ENCODE assay signal across 17 mouse cellular contexts in the genomic region with DNA sequence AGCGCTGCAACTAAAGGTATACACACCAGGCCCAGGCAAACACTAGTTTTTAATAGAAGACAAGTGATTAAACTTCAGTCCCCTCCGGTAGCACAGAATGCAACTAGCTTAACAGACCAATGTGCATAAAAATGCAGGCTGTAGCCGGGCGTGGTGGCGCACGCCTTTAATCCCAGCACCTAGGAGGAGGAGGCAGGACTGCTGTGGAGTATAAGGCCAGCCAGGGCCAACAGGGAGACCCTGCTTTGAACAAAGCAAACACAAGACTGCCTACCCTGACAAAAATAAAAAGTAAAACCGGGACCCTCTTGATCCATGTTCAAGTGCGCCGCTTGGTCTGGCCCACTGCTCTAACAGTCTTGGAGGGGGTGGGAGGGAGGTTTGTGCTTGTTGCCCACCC. TPM values are rescaled to one million over a fixed set of nuclear protein-coding genes. Genes with fewer than 3 reads are reported as not detected.
"Had no signal": no experiment of that assay in that cellular context is flagged by ENCODE, and none has a peak within 500 bp of the region (broad histone marks: within the 10 kb centered on the region; RNA-seq: fewer than 3 reads in every experiment).

No protein-coding gene starts in this region.

- H3K9ac ChIP-seq: liver, embryonic 14.5 days; midbrain, embryonic 12.5 days; neural tube, embryonic 13.5 days; neural tube, embryonic 15.5 days had no signal

- H3K4me3 ChIP-seq: midbrain, embryonic 10.5 days; midbrain, embryonic 12.5 days; myocyte; neural tube, embryonic 13.5 days; neural tube, embryonic 15.5 days had no signal

- H3K4me2 ChIP-seq: midbrain, embryonic 12.5 days; neural tube, embryonic 13.5 days; neural tube, embryonic 15.5 days had no signal

- H3K27ac ChIP-seq: liver, embryonic 14.5 days; midbrain, embryonic 10.5 days; midbrain, embryonic 12.5 days; neural tube, embryonic 13.5 days; neural tube, embryonic 15.5 days had no signal

- ATAC-seq: midbrain, embryonic 16.5 days had no signal

- H3K27me3 ChIP-seq: midbrain, embryonic 12.5 days; neural tube, embryonic 13.5 days; neural tube, embryonic 15.5 days had no signal

- DNase-seq: midbrain, embryonic 14.5 days; retina, postnatal 1 day; right cerebral cortex, adult 18-20 months; right cerebral cortex, postnatal 25 days; right cerebral cortex, postnatal 4 days; spleen, adult 18-20 months; thymus, adult 2 months; thymus, postnatal 25 days; thymus, postnatal 4 days had no signal

- H3K9me3 ChIP-seq: midbrain, embryonic 10.5 days; midbrain, embryonic 12.5 days; neural tube, embryonic 13.5 days; neural tube, embryonic 15.5 days had no signal

RNA-seq across cellular contexts. Expression of gene Ptcra, which starts 11.6 kb away (rescaled TPM):
- polyA plus RNA-seq: midbrain, embryonic 16.5 days; small intestine, adult 2 months had no signal
